Mouse (Mus musculus): ENCODE measurements at regions not wholly inside any gene's neighbourhood (a gene's known extent, or its start where the extent isn't known, plus 50 kb on each side); places are given as distances from the start of the nearest gene placed in this dataset.

DNA sequence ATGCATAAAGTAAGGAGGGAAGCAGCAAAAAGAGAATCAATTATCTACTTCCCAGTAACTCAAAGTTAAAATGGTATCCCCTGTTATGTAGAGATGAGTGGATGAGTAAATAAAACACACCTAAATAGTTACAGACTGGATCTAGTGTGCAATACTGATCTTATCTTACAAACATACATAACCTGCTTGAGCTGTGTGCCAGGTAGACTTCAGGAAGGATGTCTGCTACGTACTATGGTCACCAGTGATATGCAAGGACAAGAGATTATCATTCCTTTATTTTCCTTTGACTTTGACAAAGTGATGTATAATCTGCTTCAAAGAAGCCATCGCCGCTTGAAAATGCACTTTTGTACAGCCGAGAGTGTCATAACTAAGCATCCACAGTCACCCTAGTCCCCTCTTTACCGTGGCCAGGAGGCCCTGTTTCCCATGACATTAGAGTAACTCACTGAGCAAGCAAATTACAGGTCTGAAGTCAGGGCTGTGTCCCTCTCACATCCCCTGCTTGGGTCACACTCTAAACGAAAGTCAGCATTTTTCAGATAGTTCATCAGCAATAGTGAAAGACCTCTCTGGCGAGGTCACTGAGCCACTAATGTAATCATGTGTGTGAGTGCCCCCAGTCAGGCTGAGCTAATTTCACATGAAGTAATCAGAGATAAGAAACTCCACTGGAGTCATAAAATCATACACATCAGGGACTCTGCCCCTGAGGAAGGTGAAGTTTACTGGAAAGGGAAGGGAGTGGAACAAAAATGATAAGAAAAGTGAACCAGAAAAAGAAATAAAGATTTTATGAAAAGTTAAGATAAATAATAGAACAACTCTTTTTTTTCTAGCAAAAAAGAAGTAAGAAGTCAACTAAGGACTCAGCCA is 929.8 kb upstream of the Gm7489 start:
- no peak for DNase-seq (ENCODE audit: low spot score in 2 of 2)

DNA sequence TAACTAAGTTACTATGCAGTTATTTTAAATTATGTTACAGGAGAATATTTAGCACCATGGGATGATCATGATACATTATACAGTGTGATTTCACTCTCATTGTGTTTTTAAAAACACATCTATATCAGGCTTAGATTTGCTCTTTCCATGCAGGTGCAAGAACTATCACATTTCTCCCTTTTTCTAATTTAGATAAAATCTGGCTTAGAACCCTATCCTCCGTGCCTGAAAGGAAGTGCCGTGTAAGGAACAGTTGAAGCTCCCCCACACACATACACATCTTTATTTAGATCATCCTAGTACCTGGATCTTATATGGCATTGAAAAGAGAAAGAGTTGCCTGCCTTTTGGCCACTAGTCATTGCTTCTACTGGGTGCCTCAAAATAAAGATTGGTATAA is 925.0 kb upstream of the Gm7489 start:
- DNase-seq (ENCODE audit: low spot score in 2 of 2): no peak

DNA sequence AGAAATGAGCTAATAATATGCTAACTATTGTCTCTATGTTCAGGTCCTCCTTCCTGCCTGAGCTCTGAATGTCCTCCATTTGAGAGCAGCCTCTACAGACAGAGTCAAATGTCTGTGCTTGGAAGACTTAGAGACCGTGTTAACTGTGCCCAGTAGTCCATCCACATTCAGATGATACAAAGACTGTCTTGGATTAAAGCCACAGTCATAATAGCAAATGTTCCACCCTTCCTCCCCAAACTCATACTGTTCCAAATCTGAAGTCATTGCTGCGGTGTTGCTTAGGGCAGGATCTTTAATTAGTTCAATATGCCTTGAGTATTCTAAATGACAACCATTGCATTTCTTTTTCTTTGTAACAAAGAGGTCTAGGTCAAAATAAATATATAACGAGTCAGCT is 923.2 kb upstream of the Gm7489 start:
- DNase-seq (ENCODE audit: low spot score in 2 of 2): no peak

DNA sequence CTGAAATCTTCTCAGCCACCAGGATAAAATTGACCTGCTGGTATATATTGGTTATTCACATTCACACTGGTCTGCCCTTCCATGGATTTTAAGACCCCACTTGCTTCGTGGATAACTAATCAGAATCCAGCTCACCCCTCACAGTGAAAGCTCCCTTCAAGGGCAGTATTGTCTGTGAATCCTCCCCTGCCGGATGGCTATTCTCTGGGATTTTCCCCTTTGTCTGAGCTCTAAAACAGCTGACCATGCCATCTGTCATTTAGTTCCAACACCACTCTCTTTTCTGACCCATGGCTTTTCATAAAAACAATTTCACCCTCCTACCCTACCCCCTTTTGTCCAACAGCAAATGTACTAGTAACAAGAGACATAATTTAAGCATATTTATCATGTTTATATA is 920.8 kb upstream of the Gm7489 start:
- DNase-seq (ENCODE audit: low spot score in 2 of 2): no peak

DNA sequence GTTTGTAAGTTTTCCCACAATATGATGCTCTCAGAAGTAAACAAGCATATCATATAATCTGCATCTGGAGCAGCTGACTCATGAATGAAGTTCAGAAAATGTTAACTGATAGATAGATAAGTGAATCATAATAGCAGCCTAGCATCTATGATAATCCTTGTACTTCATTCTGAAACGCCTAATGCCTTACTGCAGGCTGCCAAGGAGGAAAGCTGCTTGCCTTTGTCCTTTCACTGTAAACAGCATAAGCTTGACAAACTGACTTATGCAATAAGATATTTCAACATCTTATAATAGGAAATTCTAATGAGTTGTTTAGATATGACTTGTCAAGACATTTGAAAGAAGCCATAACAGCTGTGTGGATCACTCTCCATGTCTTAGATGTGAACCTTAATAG is 920.3 kb upstream of the Gm7489 start:
- DNase-seq (ENCODE audit: low spot score in 2 of 2): no peak

DNA sequence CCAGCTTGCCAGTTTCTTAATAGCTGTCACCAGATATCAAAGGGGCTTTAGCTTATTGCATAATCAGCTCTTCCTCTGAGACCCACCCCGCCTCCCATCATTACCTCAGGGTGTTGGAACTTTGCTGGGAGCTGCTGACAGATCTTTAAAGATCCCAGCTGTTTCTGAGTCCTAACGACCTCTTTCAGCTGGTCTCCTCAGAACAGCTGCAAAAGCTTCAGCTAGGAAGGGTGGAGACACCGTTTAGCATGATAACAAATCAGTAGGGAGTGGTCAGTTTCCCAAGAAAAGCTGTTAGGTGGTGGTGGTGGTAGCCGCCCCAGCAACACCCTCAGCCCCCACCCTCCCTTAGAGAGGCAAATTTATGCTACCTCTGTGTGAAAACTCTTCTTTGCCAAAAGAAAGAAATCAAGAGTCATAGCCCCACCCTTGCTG is 916.9 kb upstream of the Gm7489 start:
- DNase-seq (ENCODE audit: low spot score in 2 of 2): no peak

DNA sequence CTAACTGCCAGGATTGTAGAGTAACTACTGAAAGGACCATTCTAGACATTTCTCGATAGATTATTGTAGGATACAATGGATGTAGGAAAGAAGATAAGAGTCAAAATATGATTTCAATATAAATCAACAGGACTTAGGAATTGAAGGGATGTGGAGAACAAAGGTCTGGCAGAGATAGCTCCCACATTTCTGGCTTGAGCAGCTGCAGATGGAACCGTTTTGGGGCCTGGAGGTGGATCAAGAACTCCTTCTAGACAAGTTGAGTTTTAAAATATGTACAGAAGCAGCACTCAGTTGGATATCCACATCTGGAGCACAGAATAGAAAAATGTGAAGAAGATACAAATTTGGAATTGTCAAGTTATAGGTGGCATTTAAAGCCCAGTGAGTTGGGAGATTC is 901.9 kb upstream of the Gm7489 start:
- no peak for DNase-seq (ENCODE audit: low spot score in 2 of 2)

DNA sequence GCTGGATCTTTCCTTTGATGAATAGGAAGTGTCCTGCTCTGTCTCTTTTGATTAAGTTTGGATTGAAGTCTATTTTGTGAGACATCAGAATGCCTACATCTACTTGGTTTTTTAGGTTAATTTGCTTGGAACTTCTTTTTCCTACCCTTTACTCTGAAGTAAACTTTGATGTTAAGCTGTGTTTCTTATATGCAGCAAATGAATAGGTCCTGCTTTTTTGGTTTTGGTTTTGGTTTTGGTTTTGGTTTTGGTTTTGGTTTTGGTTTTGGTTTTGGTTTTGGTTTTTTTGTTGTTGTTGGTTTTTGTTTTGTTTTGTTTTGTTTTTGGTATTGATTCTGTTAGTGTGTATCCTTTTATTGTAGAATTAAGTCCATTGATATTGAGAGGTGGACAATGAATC is 894.1 kb upstream of the Gm7489 start:
- DNase-seq (ENCODE audit: low spot score in 2 of 2): no peak

DNA sequence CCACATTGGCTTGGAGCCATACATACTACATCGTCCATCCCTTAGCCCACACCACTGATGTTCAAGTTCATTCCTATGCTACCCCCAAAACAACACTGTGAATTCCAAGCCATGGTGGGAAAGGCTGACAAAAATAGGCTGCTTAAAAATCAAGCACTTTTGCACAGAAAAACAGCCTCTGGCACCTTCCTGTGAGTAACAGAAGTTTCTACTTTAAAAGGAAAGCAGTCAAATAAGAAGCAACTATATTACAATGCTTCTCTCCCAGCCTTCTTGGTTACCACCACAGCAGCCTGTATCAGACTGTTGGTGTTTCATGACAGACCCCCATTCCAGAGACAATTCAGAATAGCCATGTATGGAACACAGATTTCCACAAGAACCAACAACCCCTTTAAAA is 890.4 kb upstream of the Gm7489 start:
- DNase-seq (ENCODE audit: low spot score in 2 of 2): no peak

DNA sequence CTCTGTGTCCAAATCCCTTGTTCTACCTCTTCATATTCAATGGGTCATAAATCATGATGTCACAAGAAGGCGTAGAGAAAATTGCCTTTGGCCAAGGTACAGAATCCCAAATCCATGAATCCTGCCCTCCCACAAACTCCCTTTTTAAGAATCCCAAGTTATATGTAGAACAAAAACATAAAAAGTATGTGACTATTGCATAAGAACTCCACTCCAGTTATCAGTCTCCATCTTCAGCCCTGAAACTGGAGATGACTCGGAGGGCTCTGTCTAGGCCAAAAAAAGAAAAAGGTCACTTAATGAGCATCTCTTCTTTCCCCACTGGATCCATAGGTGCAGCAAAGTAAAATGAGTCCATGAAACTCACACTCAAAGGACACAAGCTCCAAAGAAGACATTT is 885.5 kb upstream of the Gm7489 start:
- no peak for DNase-seq (ENCODE audit: low spot score in 2 of 2)

DNA sequence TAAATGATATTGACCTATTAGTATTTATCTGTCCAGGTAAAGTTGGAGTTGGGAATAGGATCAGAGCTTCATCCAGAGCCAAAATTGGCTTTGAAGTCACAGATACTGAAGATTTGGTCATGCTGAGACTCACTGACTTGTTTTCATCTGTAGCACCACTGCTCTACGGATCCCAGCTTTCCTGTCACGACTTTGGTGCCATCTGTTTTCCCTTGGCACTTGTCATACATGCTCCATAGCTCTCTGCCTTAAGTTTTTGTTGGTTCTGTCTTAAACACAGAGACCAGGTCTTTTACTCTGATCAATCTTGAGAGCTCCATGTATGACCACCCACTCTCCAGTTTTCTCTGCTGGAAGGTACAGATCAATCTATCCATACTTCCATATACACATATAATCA is 884.9 kb upstream of the Gm7489 start:
- DNase-seq (ENCODE audit: low spot score in 2 of 2): no peak

DNA sequence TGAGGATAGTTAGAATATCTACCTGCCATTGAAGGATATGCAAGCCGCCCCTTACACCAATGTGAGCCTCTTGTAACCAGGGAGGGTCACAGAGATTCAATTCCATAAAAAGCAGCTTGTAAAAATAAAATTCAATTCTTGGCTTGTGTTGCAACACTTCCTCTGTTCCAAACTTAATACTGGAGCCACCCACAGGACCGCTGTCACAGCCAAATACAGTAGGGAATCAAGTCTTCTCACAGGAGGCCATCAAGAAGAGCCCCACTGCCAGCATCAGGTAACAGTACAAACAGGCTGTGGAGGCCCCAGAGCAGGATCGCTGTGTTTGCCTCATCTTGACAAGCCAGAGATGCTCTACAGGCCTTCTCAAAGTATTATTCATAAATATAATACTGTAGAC is 883.3 kb upstream of the Gm7489 start:
- no peak for DNase-seq (ENCODE audit: low spot score in 2 of 2)

DNA sequence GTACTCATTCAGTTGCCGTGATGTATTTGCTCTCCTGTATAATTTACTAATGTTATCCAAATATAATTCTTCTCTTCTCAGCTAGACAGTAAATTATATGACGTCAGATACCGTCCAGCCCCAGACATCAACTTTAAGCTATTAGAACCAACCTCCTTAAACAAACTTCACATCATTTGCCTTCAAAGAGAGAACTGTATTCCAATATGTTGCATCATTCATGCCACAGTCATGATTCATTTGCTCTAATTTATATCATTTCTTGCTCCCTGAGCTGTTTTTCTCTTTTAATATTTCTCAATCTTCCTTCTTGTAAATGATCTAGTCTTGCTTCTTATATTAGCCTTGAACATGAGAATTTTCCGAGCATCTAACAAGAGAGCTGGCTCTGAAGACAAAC is 882.7 kb upstream of the Gm7489 start:
- DNase-seq (ENCODE audit: low spot score in 2 of 2): no peak

DNA sequence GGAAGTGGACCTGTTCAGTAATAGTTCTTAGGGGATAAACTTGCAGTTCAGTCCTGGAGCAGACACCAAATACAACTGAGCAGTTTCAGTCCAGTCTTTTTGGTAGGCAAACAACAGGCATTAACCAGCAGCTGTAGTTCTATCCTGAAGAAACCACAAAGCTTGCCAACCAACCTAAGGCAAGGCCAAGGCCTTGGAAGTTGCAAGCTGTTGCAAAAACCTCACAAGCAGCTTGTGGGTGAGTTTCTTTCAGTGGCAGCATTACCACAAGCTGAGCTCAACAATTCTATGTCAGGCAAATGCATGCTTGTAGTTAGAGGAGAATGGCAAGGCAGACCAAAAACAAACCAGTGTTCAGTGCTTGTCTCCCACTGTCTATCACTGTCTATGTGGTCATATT is 880.6 kb upstream of the Gm7489 start:
- DNase-seq (ENCODE audit: low spot score in 2 of 2): no peak

DNA sequence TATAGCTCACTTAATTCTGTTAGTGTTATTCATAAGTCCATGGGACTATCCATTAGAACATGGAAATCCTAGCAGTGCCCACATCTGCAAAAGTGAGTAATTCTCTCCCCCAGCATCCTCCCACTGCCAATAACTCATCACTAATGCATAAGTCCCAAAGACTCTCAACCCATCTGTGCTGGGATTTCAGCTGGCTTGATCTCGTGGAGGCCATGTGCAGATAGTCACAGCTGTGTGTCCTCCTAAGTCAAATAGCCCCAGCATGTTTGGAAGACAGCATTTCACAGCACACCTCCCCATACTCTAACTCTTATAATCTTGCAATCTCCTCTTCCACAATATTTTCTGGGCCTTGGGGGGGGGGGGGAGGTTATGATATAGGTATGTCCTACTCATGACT is 877.9 kb upstream of the Gm7489 start:
- no peak for DNase-seq (ENCODE audit: low spot score in 2 of 2)

DNA sequence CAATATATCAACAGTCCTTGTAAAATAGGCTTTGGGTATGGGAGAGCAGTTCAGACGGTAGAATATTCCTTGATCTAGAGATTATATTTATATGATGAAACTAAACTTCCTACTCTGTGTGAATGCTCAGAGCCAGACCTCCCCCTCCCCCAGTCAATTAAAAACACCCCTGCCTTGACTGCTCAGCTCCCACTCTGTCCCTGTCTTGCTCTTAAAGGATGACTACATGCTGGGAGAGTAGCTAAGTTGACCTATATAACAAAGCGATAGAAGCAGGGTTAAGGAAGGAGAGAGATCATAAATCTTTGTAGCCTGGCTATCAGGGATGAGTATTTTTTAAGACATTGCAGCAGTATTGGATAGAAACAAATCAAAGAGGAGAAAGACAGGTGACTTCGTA is 875.4 kb upstream of the Gm7489 start:
- DNase-seq (ENCODE audit: low spot score in 2 of 2): no peak

Data from adrenal gland, postnatal 4 days (tissue).